Mouse (Mus musculus): ENCODE measurements around the gene Tex19.1. TPM values are rescaled to one million over a fixed set of nuclear protein-coding genes. Genes with fewer than 3 reads are reported as not detected.
A peak's percentile ranks its signal among the peaks of the same experiment; 100 is the strongest.

The Tex19.1 gene
- total RNA-seq, 2 experiments from 2014 or later = not detected

- DNase-seq (ENCODE audit: low spot score in 2 of 2) = no peak
These were observed 2.5 kb upstream of the Tex19.1 start for GRCm38 (mm10) chr11:121143325-121144015.

GRCm38 (mm10) chr11:121148193-121148592 lies 2.2 kb downstream of the Tex19.1 start:
- DNase-seq (ENCODE audit: low spot score in 2 of 2) = no peak

DNA sequence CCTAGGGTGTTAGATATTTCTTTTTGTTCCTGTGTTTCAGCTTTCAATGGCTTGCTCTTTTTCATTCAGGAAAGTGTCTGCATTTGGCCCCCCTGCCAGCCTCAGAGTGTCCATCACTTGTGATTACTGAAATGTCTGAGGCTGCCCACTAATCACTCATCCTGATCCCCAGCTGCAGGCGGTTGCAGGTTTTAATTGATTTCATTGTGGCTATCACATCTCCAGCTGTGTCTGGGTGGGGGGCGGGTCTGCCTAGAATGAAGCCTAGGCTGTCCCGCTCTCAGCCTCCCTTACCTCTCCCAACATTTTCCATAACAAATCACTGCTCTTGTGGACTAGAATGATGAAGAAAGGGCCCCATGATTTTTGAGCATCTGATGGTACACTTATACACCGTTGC lies 8.3 kb downstream of the Tex19.1 start:
- DNase-seq (ENCODE audit: low spot score in 2 of 2) = no peak

- DNase-seq (ENCODE audit: low spot score in 2 of 2) = peak in 1 of 2 experiments; percentile 12
These were observed 10.5 kb downstream of the Tex19.1 start for GRCm38 (mm10) chr11:121156411-121156891.

DNA sequence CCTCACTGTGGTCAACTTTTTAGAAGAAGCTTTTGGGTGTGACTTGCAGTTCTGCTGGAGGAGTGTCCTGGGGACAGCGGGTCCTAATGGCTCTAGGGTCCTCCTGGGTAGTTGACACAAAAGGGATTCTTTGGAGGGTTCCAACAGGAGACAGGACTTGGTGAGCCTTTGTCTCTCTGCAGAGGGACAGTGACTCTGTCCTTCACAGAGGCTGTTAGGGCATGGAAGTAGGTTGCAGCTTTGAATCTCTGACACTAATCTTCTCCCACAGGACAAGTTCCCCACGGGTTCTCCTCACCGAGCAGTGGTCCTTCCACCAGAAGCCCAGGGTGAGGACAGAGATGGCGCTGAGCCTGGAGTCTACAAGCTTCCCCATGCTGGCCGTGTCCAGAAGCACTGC lies 14.0 kb downstream of the Tex19.1 start, which contains the start of gene Uts2r:
Gene Uts2r (plus strand): TSS at position 301 of the 400 bp plus-strand sequence.
- no peak for DNase-seq (ENCODE audit: low spot score in 2 of 2)

DNA sequence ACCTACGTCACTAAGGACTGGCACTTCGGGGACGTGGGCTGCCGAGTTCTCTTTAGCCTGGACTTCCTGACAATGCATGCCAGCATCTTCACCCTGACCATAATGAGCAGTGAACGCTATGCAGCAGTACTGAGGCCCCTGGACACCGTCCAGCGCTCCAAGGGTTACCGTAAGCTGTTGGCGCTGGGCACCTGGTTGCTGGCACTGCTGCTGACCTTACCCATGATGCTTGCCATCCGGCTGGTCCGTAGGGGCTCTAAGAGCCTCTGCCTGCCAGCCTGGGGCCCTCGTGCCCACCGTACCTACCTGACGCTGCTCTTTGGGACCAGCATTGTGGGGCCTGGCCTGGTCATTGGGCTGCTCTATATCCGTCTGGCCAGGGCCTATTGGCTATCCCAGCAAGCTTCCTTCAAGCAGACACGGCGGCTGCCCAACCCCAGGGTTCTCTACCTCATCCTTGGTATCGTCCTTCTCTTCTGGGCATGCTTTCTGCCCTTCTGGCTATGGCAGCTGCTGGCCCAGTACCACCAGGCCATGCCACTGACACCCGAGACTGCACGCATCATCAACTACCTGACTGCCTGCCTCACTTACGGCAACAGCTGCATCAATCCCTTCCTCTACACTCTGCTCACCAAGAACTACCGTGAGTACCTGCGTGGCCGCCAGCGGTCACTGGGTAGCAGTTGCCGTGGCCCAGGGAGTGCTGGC lies 14.8 kb downstream of the Tex19.1 start:
- DNase-seq (ENCODE audit: low spot score in 2 of 2) = no peak

- DNase-seq (ENCODE audit: low spot score in 2 of 2) = no peak
These were observed 17.8 kb downstream of the Tex19.1 start for GRCm38 (mm10) chr11:121163751-121164150.

DNA sequence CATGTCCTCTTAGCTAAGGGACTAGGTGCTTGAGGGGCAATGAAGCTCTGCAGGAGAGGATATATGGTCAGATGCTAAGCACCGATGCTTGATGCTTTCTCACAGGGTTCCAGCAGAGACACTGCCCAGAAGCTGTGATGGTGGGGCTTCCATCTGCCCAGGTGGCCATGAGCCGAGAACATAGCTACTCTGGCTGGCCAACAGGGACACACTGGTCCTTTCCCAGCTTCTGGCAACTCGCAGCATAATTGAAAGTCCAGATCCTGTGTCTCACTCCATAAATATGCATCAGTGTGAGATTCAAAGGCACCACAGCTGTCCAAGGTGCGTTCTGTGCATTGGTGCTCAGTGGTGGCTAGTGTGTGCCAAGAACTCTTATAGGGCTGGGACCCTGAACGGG lies 27.3 kb downstream of the Tex19.1 start:
- no peak for DNase-seq (ENCODE audit: low spot score in 2 of 2)

DNA sequence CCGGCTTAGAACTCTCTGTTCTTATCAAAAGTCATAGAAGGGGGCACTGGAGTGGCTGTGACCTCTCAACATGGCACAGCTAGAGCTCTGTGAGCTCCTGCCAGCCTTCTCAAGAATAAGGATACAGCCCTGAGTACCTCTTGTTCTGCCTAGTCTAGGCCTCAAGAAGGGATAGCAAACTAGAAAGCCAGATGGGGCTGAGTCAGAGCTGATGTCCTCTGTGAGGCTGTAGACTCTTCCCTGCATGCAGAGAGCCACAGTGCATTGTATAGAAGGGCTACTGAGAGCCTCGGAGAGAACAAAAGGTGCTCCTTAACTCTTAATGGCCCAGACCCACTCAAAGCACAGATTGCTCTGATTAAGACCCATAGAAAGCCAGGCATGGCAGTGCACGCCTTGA lies 28.3 kb downstream of the Tex19.1 start:
- DNase-seq (ENCODE audit: low spot score in 2 of 2) = no peak

- DNase-seq (ENCODE audit: low spot score in 2 of 2) = peak; percentile 48 to 54
These were observed 30.6 kb downstream of the Tex19.1 start for GRCm38 (mm10) chr11:121176285-121177270.

DNA sequence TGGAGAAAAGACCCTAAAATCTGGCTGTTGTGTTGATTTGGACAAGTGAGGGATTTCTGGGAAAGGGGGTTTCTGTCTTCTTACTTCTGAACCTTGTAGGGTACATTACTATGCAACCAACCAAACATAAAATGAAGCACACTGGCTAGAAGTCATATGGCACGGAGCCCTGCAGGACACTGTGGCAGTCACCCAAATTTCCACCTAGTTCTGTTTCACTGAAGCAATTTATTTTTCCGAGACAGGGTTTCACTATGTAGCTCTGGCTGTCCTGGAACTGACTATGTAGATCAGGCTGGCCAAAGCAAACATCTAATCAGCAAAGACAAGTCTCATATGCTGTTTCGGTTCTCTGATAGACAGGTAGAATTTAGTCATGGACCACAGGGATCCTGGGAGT lies 43.7 kb downstream of the Tex19.1 start:
- DNase-seq (ENCODE audit: low spot score in 2 of 2) = no peak

GRCm38 (mm10) chr11:121192742-121193141 lies 46.8 kb downstream of the Tex19.1 start:
- DNase-seq (ENCODE audit: low spot score in 2 of 2) = no peak

DNA sequence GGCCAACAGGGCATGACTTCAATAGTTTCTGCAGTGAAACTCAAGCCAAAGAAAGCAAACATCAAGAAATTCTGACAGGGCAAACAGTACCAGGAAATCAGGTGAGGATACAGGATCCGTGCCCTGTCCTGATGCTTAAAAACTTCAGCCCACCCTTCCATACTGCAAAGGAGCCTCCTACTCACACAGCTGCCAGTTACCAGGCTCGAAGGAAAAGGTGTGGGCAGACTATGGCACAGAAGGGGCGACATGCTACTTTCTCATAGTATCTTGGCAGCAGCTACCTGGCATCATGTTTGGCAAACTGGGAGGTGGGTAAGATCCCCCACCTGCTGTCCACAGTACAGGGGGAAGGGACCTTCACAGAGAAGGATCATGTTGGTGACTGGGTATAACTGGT lies 47.5 kb downstream of the Tex19.1 start:
- no peak for DNase-seq (ENCODE audit: low spot score in 2 of 2)

Other genes with a start within 250 kb of the Tex19.1 start
- gene Ccdc57, start 213.3 kb upstream of the Tex19.1 start, total RNA-seq (2021) = 10 to 100 TPM; 12.8 to 21.3 TPM
- 1 to 10 TPM; 1.3 to 4.4 TPM for gene Slc16a3, start 197.7 kb upstream of the Tex19.1 start, total RNA-seq (2021)
- gene Csnk1d, start 154.8 kb upstream of the Tex19.1 start, total RNA-seq (2021) = 100 to 1,000 TPM; 108 to 127 TPM
- 1 to 10 TPM in 1 of 2 experiments, under 1 TPM in 1; 0.43 to 1.3 TPM for gene Cd7, start 106.7 kb upstream of the Tex19.1 start, total RNA-seq (2021)
- gene Sectm1b, start 82.6 kb upstream of the Tex19.1 start, total RNA-seq (2021) = under 1 TPM in 1 of 2 experiments, not detected in 1; 0.27 TPM
- under 1 TPM in 1 of 2 experiments, not detected in 1; 0.30 TPM for gene Sectm1a, start 64.9 kb upstream of the Tex19.1 start, total RNA-seq (2021)
- gene Tex19.2, start 27.5 kb upstream of the Tex19.1 start, total RNA-seq (2021) = not detected
- not detected for gene Uts2r, start 14.1 kb downstream of the Tex19.1 start, total RNA-seq (2021)
- 10 to 100 TPM in 1 of 2 experiments, 1 to 10 TPM in 1; 9.0 to 10.1 TPM for gene Hexdc, start 58.3 kb downstream of the Tex19.1 start, total RNA-seq (2021)
- gene Ogfod3, start 58.6 kb downstream of the Tex19.1 start, total RNA-seq (2021) = 10 to 100 TPM; 24.1 to 27.0 TPM
- 10 to 100 TPM; 21.7 to 25.2 TPM for gene Cybc1, start 83.2 kb downstream of the Tex19.1 start, total RNA-seq (2021)
- 10 to 100 TPM; 14.4 to 15.2 TPM for gene Narf, start 91.1 kb downstream of the Tex19.1 start, total RNA-seq (2021)
- gene Foxk2, start 113.8 kb downstream of the Tex19.1 start, total RNA-seq (2021) = 10 to 100 TPM; 41.6 to 45.5 TPM
- 10 to 100 TPM; 58.3 to 60.6 TPM for gene Wdr45b, start 208.3 kb downstream of the Tex19.1 start, total RNA-seq (2021)
- gene Rab40b, start 242.1 kb downstream of the Tex19.1 start, total RNA-seq (2021) = 1 to 10 TPM; 5.4 to 6.0 TPM